Mouse (Mus musculus) ES-E14 (cell line): ENCODE data around the gene Lrp6. TPM values are rescaled to one million over a fixed set of nuclear protein-coding genes. Genes with fewer than 3 reads are reported as not detected.

Source experiments
- DNase-seq: peaks from one replicate; pipeline ENCODE4 v3.0.0-alpha.2; 2013; ENCODE audit warnings: low read depth, low spot score
- H3K27ac ChIP-seq: 2 replicates; pipeline ENCODE4 v1.5.1; 2012; ENCODE audit warnings: low read depth, mild to moderate bottlenecking, low read length, moderate library complexity, mixed read lengths; ENCODE audit not compliant: poor library complexity, insufficient read depth, severe bottlenecking
- H3K36me3 ChIP-seq: 2 replicates; pipeline ENCODE4 v1.6.1; 2012; ENCODE audit warnings: mild to moderate bottlenecking, low read length, moderate library complexity, mixed read lengths; ENCODE audit not compliant: control insufficient read depth, poor library complexity, insufficient read depth, severe bottlenecking
- H3K4me1 ChIP-seq, 2 experiments: fragments of 150-350 bp in 1 of 2; sonication (generic) in 1 of 2; 2 replicates each; pipeline ENCODE4 v1.6.1; 2012; ENCODE audit warnings: low read length in 2 of 2, mild to moderate bottlenecking in 1 of 2, mixed read lengths in 1 of 2; ENCODE audit not compliant: control insufficient read depth in 2 of 2, insufficient read depth in 2 of 2, poor library complexity in 1 of 2
- H3K4me3 ChIP-seq, 2 experiments: fragments of 150-350 bp in 1 of 2; sonication (generic) in 1 of 2; 2 replicates each; pipeline ENCODE4 v1.5.1; 2012; ENCODE audit warnings: low read length in 2 of 2, low read depth in 1 of 2, mild to moderate bottlenecking in 1 of 2, mixed read lengths in 1 of 2; ENCODE audit not compliant: insufficient read depth in 1 of 2, poor library complexity in 1 of 2, severe bottlenecking in 1 of 2
- H3K9ac ChIP-seq: 2 replicates; pipeline ENCODE4 v1.6.1; 2012; ENCODE audit warnings: low read depth, mild to moderate bottlenecking, low read length, mixed read lengths; ENCODE audit not compliant: poor library complexity, insufficient read depth, severe bottlenecking
- H3K9me3 ChIP-seq: fragments of 150-350 bp; sonication (generic); 2 replicates; pipeline ENCODE4 v1.6.1; 2012; ENCODE audit warnings: low read depth, mild to moderate bottlenecking, low read length; ENCODE audit not compliant: control insufficient read depth, insufficient read depth
- CHD2 ChIP-seq: IDR thresholded peaks from 2 replicates; pipeline ENCODE4 v1.6.1; 2014; ENCODE audit warnings: mild to moderate bottlenecking, low read depth, low read length, inconsistent platforms
- HCFC1 ChIP-seq: IDR thresholded peaks from 2 replicates; pipeline ENCODE4 v1.6.1; 2012; ENCODE audit warnings: low read length, inconsistent platforms, borderline replicate concordance; ENCODE audit not compliant: insufficient read depth
- MAFK ChIP-seq: IDR thresholded peaks from 2 replicates; pipeline ENCODE4 v1.6.1; 2014; ENCODE audit warnings: mild to moderate bottlenecking, low read depth, low read length, inconsistent platforms; ENCODE audit not compliant: insufficient read depth
- ZC3H11A ChIP-seq: IDR thresholded peaks from 2 replicates; pipeline ENCODE4 v1.6.1; 2012; ENCODE audit warnings: low read depth, mild to moderate bottlenecking, inconsistent platforms, low read length, borderline replicate concordance
- ZNF384 ChIP-seq: IDR thresholded peaks from 2 replicates; pipeline ENCODE4 v1.6.1; 2012; ENCODE audit warnings: low read depth, low read length, inconsistent platforms
- in situ Hi-C, 2 experiments: fragments of 600-800 bp; cut with MboI; formaldehyde crosslinking; loops; one replicate each; pipeline ENCODE4 v1.15.1; 2025; ENCODE audit warnings: low sequenced_read_pairs in 2 of 2, inconsistent platforms in 1 of 2; ENCODE audit not compliant: unreplicated experiment in 2 of 2
- total RNA-seq: library from RNA; depleted of rRNA; stranded (reverse); fragments of 300-350 nt; gene quantifications from 2 replicates; pipeline ENCODE4 v1.2.3, GENCODE M21; 2012

Lrp6 gene
- total RNA-seq, 1 experiment, result 46.8 TPM

DNA sequence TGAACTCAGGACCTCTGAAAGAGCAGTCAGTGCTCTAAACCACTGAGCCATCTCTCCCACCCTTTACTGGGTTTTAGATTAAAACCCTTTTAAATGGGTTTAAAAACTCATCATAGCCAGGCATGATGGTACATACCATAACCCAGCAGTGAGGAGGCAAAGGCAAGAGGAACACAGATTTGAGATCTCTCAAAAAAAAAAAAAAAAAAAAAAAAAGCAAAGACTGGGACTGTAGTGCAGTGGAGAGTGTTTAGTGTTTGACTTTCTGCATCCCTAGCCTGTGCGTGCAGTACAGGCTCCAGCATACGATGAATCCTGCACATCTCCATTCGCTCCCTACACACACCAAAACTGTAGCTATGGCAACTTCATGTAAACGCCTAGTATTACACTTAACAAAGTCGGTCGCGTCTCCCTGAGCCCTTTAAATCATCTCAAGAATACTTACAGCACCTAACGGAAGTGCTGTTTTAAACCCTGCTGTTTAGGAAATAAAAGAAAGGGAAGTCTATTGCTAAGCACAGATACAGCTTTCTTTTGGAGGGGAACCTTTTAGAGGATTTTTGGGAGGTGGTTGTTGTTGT is 8.1 kb downstream of the Lrp6 start:
- H3K4me3 ChIP-seq, result no peak overlapping the region
- no peak overlapping the region for H3K9ac ChIP-seq
- in situ Hi-C loops, result no loop called here
- H3K36me3 ChIP-seq, result no peaks in the 10 kb centered on the region
- peaks cover 2 to 5% of the 10 kb centered on the region in 2 experiments; a peak in 3 of 4 replicates for H3K4me1 ChIP-seq
- no peaks in the 10 kb centered on the region for H3K9me3 ChIP-seq
- H3K27ac ChIP-seq, result no peak overlapping the region
- DNase-seq, result no peak
- TF ChIP-seq CHD2 (no peak), MAFK (no peak), HCFC1 (no peak), ZC3H11A (no peak), ZNF384 (no peak; the same call in 1 of the 2 replicates)

- no peak for DNase-seq
- Histone ChIP-seq H3K36me3 (no peaks in the 10 kb centered on the region), H3K9ac (no peak overlapping the region), H3K4me1 (peaks cover 2 to 3% of the 10 kb centered on the region in 2 experiments; a peak in 3 of 4 replicates), H3K27ac (no peak overlapping the region), H3K4me3 (no peak overlapping the region), H3K9me3 (no peaks in the 10 kb centered on the region)
- no peak for TF ChIP-seq MAFK
- TF ChIP-seq CHD2, result no peak
- TF ChIP-seq ZNF384, result no peak
- no peak for TF ChIP-seq ZC3H11A
- TF ChIP-seq HCFC1, result no peak
- in situ Hi-C loops, result no loop called here
These were observed 9.7 kb downstream of the Lrp6 start for GRCm38 (mm10) chr6:134557043-134557442.

DNA sequence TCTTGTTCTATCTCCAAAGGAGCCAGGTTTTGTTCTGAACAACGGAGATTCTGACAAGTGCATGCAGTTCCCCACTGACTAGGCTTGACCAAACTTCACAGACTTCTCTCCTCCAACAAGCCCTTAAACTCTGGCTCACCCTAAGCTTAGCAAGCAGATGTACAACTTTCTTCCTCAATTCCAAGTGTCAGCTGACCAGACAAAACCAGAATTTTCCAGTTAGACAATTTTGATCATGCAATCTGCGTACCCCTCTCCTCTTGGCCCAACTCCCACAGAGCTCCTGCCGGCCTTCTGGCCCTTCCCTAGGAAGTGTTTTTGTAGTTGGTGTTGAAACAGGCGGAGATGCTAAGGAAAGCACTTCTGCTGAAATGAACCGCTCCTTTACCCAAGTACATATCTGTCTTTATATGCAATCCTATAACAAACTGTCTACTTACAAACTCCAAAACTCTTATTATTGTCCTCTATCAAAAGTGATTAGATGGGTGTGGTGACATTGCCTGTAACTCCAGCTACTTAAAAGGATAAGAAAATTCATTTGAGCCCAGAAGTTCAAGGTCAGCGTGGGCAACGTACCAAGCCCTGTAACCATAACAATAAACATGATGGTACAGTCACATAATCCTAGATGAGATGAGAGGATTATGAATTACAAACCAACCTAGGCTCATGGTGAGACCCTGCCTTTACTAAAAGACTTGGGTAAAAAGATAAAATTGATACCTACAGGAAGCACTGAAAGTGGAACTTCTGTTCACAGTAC is 10.4 kb downstream of the Lrp6 start:
- Histone ChIP-seq H3K9ac (no peak overlapping the region), H3K4me1 (peaks cover 2 to 3% of the 10 kb centered on the region in 2 experiments; a peak in 3 of 4 replicates), H3K27ac (no peak overlapping the region), H3K4me3 (no peak overlapping the region), H3K36me3 (no peaks in the 10 kb centered on the region), H3K9me3 (no peaks in the 10 kb centered on the region)
- no peak for DNase-seq
- no peak for TF ChIP-seq ZC3H11A
- TF ChIP-seq ZNF384, result no peak
- no peak for TF ChIP-seq HCFC1
- no peak for TF ChIP-seq CHD2
- TF ChIP-seq MAFK, result no peak
- in situ Hi-C loops, result no loop called here

- Histone ChIP-seq H3K9ac (no peak overlapping the region), H3K9me3 (no peaks in the 10 kb centered on the region), H3K36me3 (no peaks in the 10 kb centered on the region), H3K4me1 (peaks cover 2% of the 10 kb centered on the region in 2 experiments; a peak in 3 of 4 replicates), H3K27ac (no peak overlapping the region), H3K4me3 (no peak overlapping the region)
- in situ Hi-C loops, result no loop called here
- TF ChIP-seq ZNF384 (no peak), HCFC1 (no peak), CHD2 (no peak), MAFK (no peak), ZC3H11A (no peak)
- DNase-seq, result no peak
These were observed 11.6 kb downstream of the Lrp6 start for GRCm38 (mm10) chr6:134555178-134555577.
